Mouse (Mus musculus): ENCODE results near the gene Itga5. TPM values are rescaled to one million over a fixed set of nuclear protein-coding genes. Genes with fewer than 3 reads are reported as not detected.

Itga5 gene
- polyA plus RNA-seq, 1 experiment from 2014 or later, result 22.0 TPM

DNA sequence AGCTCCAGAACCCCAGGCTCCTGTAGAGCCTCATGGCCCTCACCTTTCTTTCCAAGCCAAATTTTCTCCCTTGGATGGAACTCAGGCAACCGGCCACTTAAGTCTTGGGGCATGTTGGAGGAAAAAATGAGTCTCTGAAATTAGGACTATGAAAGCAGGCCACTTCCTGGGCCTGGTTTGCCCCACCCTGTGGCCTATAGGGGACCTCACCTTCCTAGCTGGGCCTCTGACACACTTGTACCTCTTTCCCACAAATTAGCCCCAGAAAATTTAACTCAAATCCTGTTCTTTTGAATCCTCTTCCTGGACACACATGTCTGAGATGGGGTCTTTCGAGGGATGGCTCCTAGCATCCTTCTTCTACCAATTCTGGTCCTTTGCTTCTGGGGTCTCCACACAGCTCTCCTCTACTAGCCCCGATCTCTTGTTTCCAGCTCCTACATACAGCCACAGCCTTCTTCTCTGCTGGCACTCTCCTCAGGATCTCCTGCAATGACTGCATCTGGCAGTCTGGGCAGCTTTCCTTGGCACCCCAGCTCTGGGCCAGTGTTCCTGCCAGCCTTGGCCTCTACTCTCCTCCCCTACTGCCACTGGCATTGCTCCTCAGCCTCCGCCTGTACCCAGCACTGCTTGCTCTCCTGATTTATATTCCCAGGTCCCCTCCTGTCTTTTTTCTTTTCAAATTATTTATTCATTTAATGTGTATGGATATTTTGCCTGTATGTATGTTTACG is 6.5 kb downstream of the Itga5 start:
- peaks cover 5% of the 10 kb centered on the region; the same call in 1 of the 2 replicates for H3K36me3 ChIP-seq (ENCODE audit: control insufficient read depth, insufficient read depth, low read length)
- no peak overlapping the region for H3K4me2 ChIP-seq (ENCODE audit: low read depth, low read length, severe bottlenecking)
- H3K27ac ChIP-seq (ENCODE audit: low read depth, low read length), result no peak overlapping the region
- H3K27me3 ChIP-seq (ENCODE audit: control insufficient read depth, insufficient read depth, low read length), result no peaks in the 10 kb centered on the region
- no peaks in the 10 kb centered on the region for H3K9me3 ChIP-seq (ENCODE audit: control insufficient read depth, low read length)
- ATAC-seq (replicated peaks; ENCODE audit: low FRiP score) (no peak), DNase-seq (ENCODE audit: low spot score) (no peak)
- no peak overlapping the region for H3K4me3 ChIP-seq (ENCODE audit: low read depth, low read length)
- 89% methylated on average over 5 of the region's 5 CpGs for WGBS
- no peak overlapping the region for H3K9ac ChIP-seq (ENCODE audit: low read length)
- peaks cover 2% of the 10 kb centered on the region; the same call in 1 of the 2 replicates for H3K4me1 ChIP-seq (replicated peaks; ENCODE audit: control insufficient read depth, insufficient read depth, low read length)

DNA sequence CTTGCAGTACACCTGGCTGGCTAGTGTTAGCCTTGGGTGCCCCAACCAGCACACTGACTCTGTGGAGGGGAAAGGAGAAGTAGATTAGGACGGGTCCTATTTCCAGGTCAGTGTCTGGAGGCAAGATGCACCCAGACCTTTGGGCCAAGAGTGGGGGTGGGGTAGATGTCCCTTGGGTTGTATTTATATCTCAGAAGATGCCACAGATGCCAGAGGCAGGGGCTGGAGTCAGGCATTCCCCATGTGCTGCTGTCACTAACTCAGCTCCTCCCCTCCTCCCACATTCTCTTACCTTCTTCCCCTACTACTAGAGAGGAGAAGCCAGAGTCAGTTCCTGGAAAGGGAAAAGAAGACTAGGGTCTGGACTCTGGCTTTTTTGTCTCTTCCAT is 7.4 kb downstream of the Itga5 start:
- WGBS, result 70% methylated on average over 1 of the region's 1 CpGs
- H3K9me3 ChIP-seq (ENCODE audit: control insufficient read depth, low read length), result no peaks in the 10 kb centered on the region
- DNase-seq (ENCODE audit: low spot score), result no peak
- H3K4me2 ChIP-seq (ENCODE audit: low read depth, low read length, severe bottlenecking), result no peak overlapping the region
- H3K36me3 ChIP-seq (ENCODE audit: control insufficient read depth, insufficient read depth, low read length), result peaks cover 5% of the 10 kb centered on the region; the same call in 1 of the 2 replicates
- no peak for ATAC-seq (replicated peaks; ENCODE audit: low FRiP score)
- H3K4me1 ChIP-seq (replicated peaks; ENCODE audit: control insufficient read depth, insufficient read depth, low read length), result no peaks in the 10 kb centered on the region
- no peaks in the 10 kb centered on the region for H3K27me3 ChIP-seq (ENCODE audit: control insufficient read depth, insufficient read depth, low read length)
- no peak overlapping the region for H3K27ac ChIP-seq (ENCODE audit: low read depth, low read length)
- no peak overlapping the region for H3K9ac ChIP-seq (ENCODE audit: low read length)
- H3K4me3 ChIP-seq (ENCODE audit: low read depth, low read length), result no peak overlapping the region

DNA sequence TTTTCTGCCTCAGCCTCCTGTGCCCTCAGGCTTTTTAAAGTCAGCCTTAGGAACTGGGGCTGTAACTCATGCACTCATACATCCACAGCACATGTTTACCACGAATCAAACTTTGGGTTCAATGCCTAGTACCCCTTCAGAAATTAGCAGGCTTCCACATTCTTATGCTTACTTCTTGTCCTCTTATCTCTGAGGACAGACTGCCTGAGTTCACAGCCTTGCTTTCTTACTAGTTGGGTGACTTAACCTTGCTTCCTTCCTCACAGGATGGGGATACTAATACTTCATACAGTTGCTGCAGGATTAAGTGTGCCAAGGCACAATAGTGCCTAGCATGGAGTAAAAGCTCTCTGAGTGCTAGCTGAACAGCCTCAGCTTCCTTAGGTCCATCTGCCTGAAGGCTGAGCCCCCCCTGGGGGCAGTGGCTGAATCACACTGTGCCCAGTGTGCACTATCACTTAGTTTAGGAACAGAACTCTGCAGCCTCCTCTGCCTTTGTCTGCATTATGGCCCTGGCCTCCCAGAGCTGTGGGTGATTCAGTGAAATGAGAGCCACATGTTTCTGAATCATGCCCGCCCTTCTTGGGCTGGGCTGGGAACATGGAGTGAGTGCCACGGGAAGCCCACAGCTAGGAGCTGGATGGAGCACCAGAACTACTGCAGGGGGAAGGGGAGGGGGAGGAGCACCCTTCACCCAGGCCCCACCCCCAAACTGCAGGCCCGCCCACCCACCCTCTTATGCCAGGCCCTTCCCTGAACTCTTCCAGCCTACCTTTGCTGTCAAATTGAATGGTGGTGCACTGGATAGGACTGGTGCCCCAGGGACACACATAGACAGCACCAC is 8.1 kb downstream of the Itga5 start:
- H3K4me1 ChIP-seq (replicated peaks; ENCODE audit: control insufficient read depth, insufficient read depth, low read length), result no peaks in the 10 kb centered on the region
- no peak overlapping the region for H3K4me3 ChIP-seq (ENCODE audit: low read depth, low read length)
- H3K36me3 ChIP-seq (ENCODE audit: control insufficient read depth, insufficient read depth, low read length), result peaks cover 5% of the 10 kb centered on the region; the same call in 1 of the 2 replicates
- ATAC-seq (replicated peaks; ENCODE audit: low FRiP score) (peak; percentile 58; the same call in 1 of the 2 replicates), DNase-seq (ENCODE audit: low spot score) (no peak)
- no peaks in the 10 kb centered on the region for H3K27me3 ChIP-seq (ENCODE audit: control insufficient read depth, insufficient read depth, low read length)
- no peak overlapping the region for H3K9ac ChIP-seq (ENCODE audit: low read length)
- WGBS, result 35% methylated on average over 4 of the region's 4 CpGs
- no peak overlapping the region for H3K27ac ChIP-seq (ENCODE audit: low read depth, low read length)
- H3K9me3 ChIP-seq (ENCODE audit: control insufficient read depth, low read length), result no peaks in the 10 kb centered on the region
- no peak overlapping the region for H3K4me2 ChIP-seq (ENCODE audit: low read depth, low read length, severe bottlenecking)

DNA sequence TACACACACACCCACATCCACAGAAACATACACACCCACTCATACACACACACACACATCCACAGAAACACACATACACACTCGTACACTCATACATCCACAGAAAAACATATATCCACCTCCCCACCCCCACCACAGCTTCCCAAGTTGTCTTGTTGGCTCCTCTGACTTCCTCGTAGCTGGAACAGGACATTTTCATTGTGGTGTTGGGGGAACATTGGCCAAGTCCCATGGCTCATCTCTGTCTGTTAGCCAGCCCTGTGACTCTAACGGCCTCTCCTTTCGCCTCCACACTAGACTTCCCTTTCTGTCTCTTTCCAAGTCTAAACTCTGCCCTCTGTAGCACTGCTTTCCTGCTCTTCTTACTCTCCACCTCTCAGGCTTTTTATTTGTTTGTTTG is 8.7 kb downstream of the Itga5 start:
- H3K9ac ChIP-seq (ENCODE audit: low read length), result no peak overlapping the region
- ATAC-seq (replicated peaks; ENCODE audit: low FRiP score) (no peak), DNase-seq (ENCODE audit: low spot score) (no peak)
- no peaks in the 10 kb centered on the region for H3K4me1 ChIP-seq (replicated peaks; ENCODE audit: control insufficient read depth, insufficient read depth, low read length)
- no peaks in the 10 kb centered on the region for H3K9me3 ChIP-seq (ENCODE audit: control insufficient read depth, low read length)
- H3K36me3 ChIP-seq (ENCODE audit: control insufficient read depth, insufficient read depth, low read length), result peaks cover 5% of the 10 kb centered on the region; the same call in 1 of the 2 replicates
- no peaks in the 10 kb centered on the region for H3K27me3 ChIP-seq (ENCODE audit: control insufficient read depth, insufficient read depth, low read length)
- no peak overlapping the region for H3K4me3 ChIP-seq (ENCODE audit: low read depth, low read length)
- no peak overlapping the region for H3K4me2 ChIP-seq (ENCODE audit: low read depth, low read length, severe bottlenecking)
- 85% methylated on average over 4 of the region's 4 CpGs for whole genome bisulfite sequencing
- H3K27ac ChIP-seq (ENCODE audit: low read depth, low read length), result no peak overlapping the region

DNA sequence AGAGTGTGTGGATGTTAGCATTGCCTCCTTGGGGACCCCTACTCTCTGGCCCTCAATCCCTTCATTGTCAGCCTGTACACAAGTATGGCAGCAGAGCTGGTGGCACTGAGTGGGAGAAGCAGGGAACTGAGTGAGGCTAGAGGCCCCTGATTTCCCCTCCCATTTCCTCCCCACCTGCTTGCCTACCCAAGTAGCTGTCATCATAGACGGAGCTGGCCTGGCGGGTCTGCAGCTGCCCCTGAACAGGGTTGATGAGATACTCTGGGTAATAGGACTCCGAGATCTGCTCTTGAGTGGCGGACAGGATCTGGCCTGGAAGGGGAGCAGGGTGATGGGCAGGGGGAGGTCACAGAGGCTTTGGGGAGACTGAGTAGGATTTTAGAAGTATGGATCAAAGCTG is 10.4 kb downstream of the Itga5 start:
- no peaks in the 10 kb centered on the region for H3K4me1 ChIP-seq (replicated peaks; ENCODE audit: control insufficient read depth, insufficient read depth, low read length)
- H3K27ac ChIP-seq (ENCODE audit: low read depth, low read length), result no peak overlapping the region
- no peak overlapping the region for H3K4me2 ChIP-seq (ENCODE audit: low read depth, low read length, severe bottlenecking)
- no peak overlapping the region for H3K4me3 ChIP-seq (ENCODE audit: low read depth, low read length)
- ATAC-seq (replicated peaks; ENCODE audit: low FRiP score) (no peak), DNase-seq (ENCODE audit: low spot score) (no peak)
- H3K27me3 ChIP-seq (ENCODE audit: control insufficient read depth, insufficient read depth, low read length), result no peaks in the 10 kb centered on the region
- H3K9me3 ChIP-seq (ENCODE audit: control insufficient read depth, low read length), result no peaks in the 10 kb centered on the region
- WGBS, result 85% methylated on average over 4 of the region's 4 CpGs
- H3K36me3 ChIP-seq (ENCODE audit: control insufficient read depth, insufficient read depth, low read length), result peaks cover 5% of the 10 kb centered on the region; the same call in 1 of the 2 replicates
- no peak overlapping the region for H3K9ac ChIP-seq (ENCODE audit: low read length)

DNA sequence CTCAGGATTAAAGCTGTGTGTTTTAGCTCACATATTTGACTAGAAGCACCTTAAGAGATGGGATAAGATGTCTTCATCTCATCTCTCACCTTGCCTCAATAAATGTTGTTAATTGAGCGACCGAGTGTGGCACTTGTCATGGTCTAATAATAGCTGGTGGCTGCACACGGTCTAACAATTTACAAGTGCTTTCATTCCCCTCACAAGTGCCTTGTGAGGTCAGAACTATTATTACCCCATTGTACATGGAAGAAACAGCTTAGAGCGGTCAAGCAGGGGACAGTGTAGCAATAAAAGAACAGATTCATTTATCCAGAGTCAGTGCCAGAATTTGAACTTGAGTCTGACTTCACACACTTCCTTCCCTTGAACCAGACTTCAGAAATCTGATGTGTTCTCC is 11.1 kb downstream of the Itga5 start:
- H3K4me1 ChIP-seq (replicated peaks; ENCODE audit: control insufficient read depth, insufficient read depth, low read length), result no peaks in the 10 kb centered on the region
- H3K4me3 ChIP-seq (ENCODE audit: low read depth, low read length), result no peak overlapping the region
- no peak for ATAC-seq (replicated peaks; ENCODE audit: low FRiP score)
- no peak overlapping the region for H3K4me2 ChIP-seq (ENCODE audit: low read depth, low read length, severe bottlenecking)
- WGBS, result 89% methylated on average over 4 of the region's 4 CpGs
- no peak for DNase-seq (ENCODE audit: low spot score)
- H3K36me3 ChIP-seq (ENCODE audit: control insufficient read depth, insufficient read depth, low read length), result peaks cover 5% of the 10 kb centered on the region; the same call in 1 of the 2 replicates
- no peaks in the 10 kb centered on the region for H3K9me3 ChIP-seq (ENCODE audit: control insufficient read depth, low read length)
- H3K9ac ChIP-seq (ENCODE audit: low read length), result no peak overlapping the region
- H3K27ac ChIP-seq (ENCODE audit: low read depth, low read length), result no peak overlapping the region
- H3K27me3 ChIP-seq (ENCODE audit: control insufficient read depth, insufficient read depth, low read length), result no peaks in the 10 kb centered on the region

DNA sequence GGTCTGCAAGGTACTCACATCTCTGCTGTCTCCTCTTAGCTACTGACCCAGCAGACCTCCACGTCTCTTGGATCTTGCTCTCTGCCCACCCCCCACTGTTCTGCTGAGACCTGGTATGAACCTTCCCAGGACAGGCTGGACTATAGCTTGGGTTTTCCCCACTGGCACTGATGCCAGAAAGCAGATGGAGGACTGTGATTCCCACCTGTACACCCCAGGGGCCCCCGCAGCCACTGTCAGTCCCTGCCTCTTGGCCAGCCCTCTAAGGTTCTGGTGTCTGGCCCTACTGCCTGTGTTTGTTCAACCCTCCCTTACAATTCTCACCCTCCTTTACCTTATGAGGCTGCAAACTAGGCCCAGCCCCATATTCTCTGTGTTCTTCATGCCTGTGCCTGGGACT is 11.9 kb downstream of the Itga5 start:
- no peaks in the 10 kb centered on the region for H3K27me3 ChIP-seq (ENCODE audit: control insufficient read depth, insufficient read depth, low read length)
- no peaks in the 10 kb centered on the region for H3K4me1 ChIP-seq (replicated peaks; ENCODE audit: control insufficient read depth, insufficient read depth, low read length)
- WGBS, result 86% methylated on average over 2 of the region's 2 CpGs
- no peak overlapping the region for H3K9ac ChIP-seq (ENCODE audit: low read length)
- no peak for DNase-seq (ENCODE audit: low spot score)
- H3K4me2 ChIP-seq (ENCODE audit: low read depth, low read length, severe bottlenecking), result no peak overlapping the region
- H3K4me3 ChIP-seq (ENCODE audit: low read depth, low read length), result no peak overlapping the region
- peaks cover 5% of the 10 kb centered on the region; the same call in 1 of the 2 replicates for H3K36me3 ChIP-seq (ENCODE audit: control insufficient read depth, insufficient read depth, low read length)
- no peak overlapping the region for H3K27ac ChIP-seq (ENCODE audit: low read depth, low read length)
- no peak for ATAC-seq (replicated peaks; ENCODE audit: low FRiP score)
- no peaks in the 10 kb centered on the region for H3K9me3 ChIP-seq (ENCODE audit: control insufficient read depth, low read length)

DNA sequence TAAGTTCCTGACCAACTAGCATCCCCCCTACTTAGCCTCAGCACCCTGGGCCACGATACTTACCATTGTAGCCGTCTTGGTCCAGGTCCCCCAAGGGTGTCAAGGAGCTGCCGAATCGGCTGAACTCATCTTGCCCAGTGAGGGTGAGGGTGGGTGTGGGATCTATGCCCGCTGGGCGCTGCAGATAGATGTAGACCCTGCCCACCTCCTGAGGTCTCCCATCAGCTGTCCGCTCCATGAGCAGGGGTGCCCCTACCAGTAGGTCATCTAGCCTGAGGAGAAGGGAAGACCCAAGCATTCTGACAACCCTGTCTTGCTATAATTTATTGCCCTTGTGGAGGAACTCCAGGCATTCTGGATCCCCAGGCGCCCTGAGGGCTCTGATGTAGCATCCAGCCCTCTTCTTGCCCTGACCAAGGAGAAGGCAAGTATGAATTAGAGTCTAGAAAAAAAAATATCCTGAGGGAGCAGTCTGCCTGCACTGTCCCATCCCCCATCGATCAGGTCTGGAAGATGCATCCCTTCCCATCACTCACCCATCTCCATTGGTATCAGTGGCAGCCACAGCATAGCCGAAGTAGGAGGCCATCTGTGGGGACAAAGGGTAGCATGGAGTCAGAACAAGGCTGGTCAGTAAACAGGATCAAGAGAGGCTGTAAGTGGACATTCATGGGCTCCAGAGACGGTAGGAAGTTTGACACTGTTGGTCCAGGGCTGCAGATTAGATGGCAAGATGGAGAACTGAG is 12.9 kb downstream of the Itga5 start:
- ATAC-seq (replicated peaks; ENCODE audit: low FRiP score) (0 out of 2 replicates have a peak, but pooled peaks have one; percentile 49), DNase-seq (ENCODE audit: low spot score) (no peak)
- Histone ChIP-seq H3K4me1 (replicated peaks; ENCODE audit: control insufficient read depth, insufficient read depth, low read length) (no peaks in the 10 kb centered on the region), H3K9me3 (ENCODE audit: control insufficient read depth, low read length) (no peaks in the 10 kb centered on the region), H3K27ac (ENCODE audit: low read depth, low read length) (no peak overlapping the region), H3K36me3 (ENCODE audit: control insufficient read depth, insufficient read depth, low read length) (peaks cover 5% of the 10 kb centered on the region; the same call in 1 of the 2 replicates), H3K4me3 (ENCODE audit: low read depth, low read length) (no peak overlapping the region), H3K27me3 (ENCODE audit: control insufficient read depth, insufficient read depth, low read length) (no peaks in the 10 kb centered on the region), H3K9ac (ENCODE audit: low read length) (no peak overlapping the region), H3K4me2 (ENCODE audit: low read depth, low read length, severe bottlenecking) (no peak overlapping the region)
- WGBS, result 92% methylated on average over 11 of the region's 11 CpGs

Data from forebrain, embryonic 11.5 days (tissue).